8 mouse cellular contexts compared by ENCODE assay signal in the genomic region with DNA sequence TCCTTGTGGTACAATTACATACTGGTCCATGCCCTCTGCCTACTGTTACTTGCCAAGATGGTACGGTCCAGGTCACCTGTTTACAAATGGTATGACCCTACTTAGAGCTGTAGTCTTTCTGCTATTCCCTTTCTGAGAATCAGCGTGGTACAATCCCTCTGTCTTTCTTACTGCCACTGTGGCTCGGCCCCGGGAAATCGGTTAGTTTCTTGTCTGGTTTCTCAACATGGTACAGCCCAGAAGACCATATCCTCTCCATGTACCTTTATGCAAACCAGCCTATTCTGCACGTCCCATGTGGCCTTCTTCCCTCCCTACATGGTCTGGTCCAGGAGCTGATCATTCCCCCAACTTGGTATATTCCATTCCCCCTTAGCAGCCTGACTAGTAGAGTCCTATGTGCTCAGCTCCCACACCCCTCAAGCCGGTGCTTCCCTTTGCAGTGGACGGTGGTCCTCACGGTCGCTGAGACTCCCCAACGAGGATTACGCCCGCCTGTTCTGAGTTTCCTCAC. TPM values are rescaled to one million over a fixed set of nuclear protein-coding genes. Genes with fewer than 3 reads are reported as not detected.
DNase-seq lines count a peak whose midpoint lies in the region; ATAC-seq lines count a peak whose summit lies in the region.

No protein-coding gene starts in this region.

- H3K27ac ChIP-seq in intestine, embryonic 15.5 days: peak overlapping the region; percentile 80
- peak overlapping the region; percentile 88 for H3K27ac ChIP-seq in midbrain, embryonic 12.5 days (replicated peaks)

- peak; percentile 57 for DNase-seq in ovary, postnatal 36 days (ENCODE audit: low spot score)
- DNase-seq in ovary, adult 18-20 months (ENCODE audit: low spot score): no peak
- DNase-seq in gastrocnemius, postnatal 36 days: peak; percentile 45 to 68
- peak; percentile 78 to 83 for DNase-seq in left cerebral cortex, postnatal 36 days (ENCODE audit: low spot score in 2 of 2)
- peak; percentile 79 for DNase-seq in splenic B cell, adult 2 months (ENCODE audit: low read depth, low spot score)

- intact Hi-C loops in gastrocnemius, postnatal 36 days (cut with DNase I): no loop called here
- intact Hi-C loops in left cerebral cortex, postnatal 36 days (cut with DNase I): loop anchor here (5.0 kb wide), 1 partner anchor 237 kb away; a partner anchor contains a TSS

- H3K27me3 ChIP-seq in intestine, embryonic 15.5 days (replicated peaks): peaks cover 16% of the 10 kb centered on the region
- H3K27me3 ChIP-seq in midbrain, embryonic 12.5 days: peaks cover 24% of the 10 kb centered on the region
- no peaks in the 10 kb centered on the region for H3K27me3 ChIP-seq in splenic B cell, adult 2 months (ENCODE audit: control insufficient read depth, insufficient read depth, low read length, poor library complexity, severe bottlenecking)

- under 1% methylated on average over 13 of the region's 13 CpGs for WGBS in intestine, embryonic 15.5 days
- under 1% methylated on average over 13 of the region's 13 CpGs for WGBS in midbrain, embryonic 12.5 days

- H3K36me3 ChIP-seq in intestine, embryonic 15.5 days: no peaks in the 10 kb centered on the region
- no peaks in the 10 kb centered on the region for H3K36me3 ChIP-seq in midbrain, embryonic 12.5 days
- H3K36me3 ChIP-seq in splenic B cell, adult 2 months (ENCODE audit: control insufficient read depth, insufficient read depth, low read length, poor library complexity, severe bottlenecking): no peaks in the 10 kb centered on the region

- H3K4me2 ChIP-seq in intestine, embryonic 15.5 days (replicated peaks): peak overlapping the region; percentile 99
- H3K4me2 ChIP-seq in midbrain, embryonic 12.5 days (replicated peaks): peak overlapping the region; percentile 98

- peak overlapping the region; percentile 27; the same call in 1 of the 2 replicates for H3K9ac ChIP-seq in intestine, embryonic 15.5 days
- peak overlapping the region; percentile 21; the same call in 1 of the 2 replicates for H3K9ac ChIP-seq in midbrain, embryonic 12.5 days (replicated peaks)

- peak; percentile 23 for ATAC-seq in common myeloid progenitor, adult 5-6 weeks (replicated peaks; ENCODE audit: low read depth, poor library complexity, severe bottlenecking)
- ATAC-seq in intestine, embryonic 15.5 days: peak; percentile 57
- ATAC-seq in midbrain, embryonic 12.5 days (ENCODE audit: low FRiP score, low read depth): peak; percentile 53

- H3K4me3 ChIP-seq in intestine, embryonic 15.5 days (replicated peaks): peak overlapping the region; percentile 67
- H3K4me3 ChIP-seq in midbrain, embryonic 12.5 days: peak overlapping the region; percentile 58

- H3K4me1 ChIP-seq in intestine, embryonic 15.5 days (replicated peaks): peaks cover 55% of the 10 kb centered on the region
- H3K4me1 ChIP-seq in midbrain, embryonic 12.5 days: peaks cover 83% of the 10 kb centered on the region

- no peaks in the 10 kb centered on the region for H3K9me3 ChIP-seq in intestine, embryonic 15.5 days
- no peaks in the 10 kb centered on the region for H3K9me3 ChIP-seq in midbrain, embryonic 12.5 days

RNA-seq across cellular contexts. Expression of a gene that starts 0.8 kb away (rescaled TPM):
- 7.7 and 12.1 TPM in 2 replicates for total RNA-seq in common myeloid progenitor, adult 5-6 weeks (2017)
- total RNA-seq in gastrocnemius, postnatal 36 days (2021): 100 to 1,000 TPM in 1 of 2 experiments, 10 to 100 TPM in 1; 52.8 to 118 TPM
- 3.1 and 3.4 TPM in 2 replicates for polyA plus RNA-seq in intestine, embryonic 15.5 days (2015; fragmentation: Nextera tagmentation; extraction: Ambion mirVana)
- 100 to 1,000 TPM; 128 to 138 TPM for total RNA-seq in left cerebral cortex, postnatal 36 days (2021)
- 4.5 and 4.6 TPM in 2 replicates for polyA plus RNA-seq in midbrain, embryonic 12.5 days (2016; fragmentation: Nextera tagmentation; extraction: Ambion mirVana)

RNA-seq across cellular contexts. Expression of a gene that starts 4.5 kb away (rescaled TPM):
- not detected in 2 replicates for total RNA-seq in common myeloid progenitor, adult 5-6 weeks (2017)
- total RNA-seq in gastrocnemius, postnatal 36 days (2021): 1 to 10 TPM; 7.7 to 9.5 TPM
- polyA plus RNA-seq in intestine, embryonic 15.5 days (2015; fragmentation: Nextera tagmentation; extraction: Ambion mirVana): 5.5 and 6.4 TPM in 2 replicates
- total RNA-seq in left cerebral cortex, postnatal 36 days (2021): 100 to 1,000 TPM; 209 to 228 TPM
- 17.0 and 18.8 TPM in 2 replicates for polyA plus RNA-seq in midbrain, embryonic 12.5 days (2016; fragmentation: Nextera tagmentation; extraction: Ambion mirVana)

RNA-seq across cellular contexts. Expression of a gene that starts 9.9 kb away (rescaled TPM):
- total RNA-seq in common myeloid progenitor, adult 5-6 weeks (2017): not detected in 2 replicates
- total RNA-seq in gastrocnemius, postnatal 36 days (2021): under 1 TPM; 0.12 to 0.26 TPM
- 1.9 and 2.0 TPM in 2 replicates for polyA plus RNA-seq in intestine, embryonic 15.5 days (2015; fragmentation: Nextera tagmentation; extraction: Ambion mirVana)
- total RNA-seq in left cerebral cortex, postnatal 36 days (2021): under 1 TPM; 0.37 to 0.48 TPM
- 0.79 and 0.80 TPM in 2 replicates for polyA plus RNA-seq in midbrain, embryonic 12.5 days (2016; fragmentation: Nextera tagmentation; extraction: Ambion mirVana)

RNA-seq across cellular contexts. Expression of a gene that starts 11.2 kb away (rescaled TPM):
- 1,786 and 1,933 TPM in 2 replicates for total RNA-seq in common myeloid progenitor, adult 5-6 weeks (2017)
- 100 to 1,000 TPM; 396 to 453 TPM for total RNA-seq in gastrocnemius, postnatal 36 days (2021)
- polyA plus RNA-seq in intestine, embryonic 15.5 days (2015; fragmentation: Nextera tagmentation; extraction: Ambion mirVana): 1,110 and 1,134 TPM in 2 replicates
- total RNA-seq in left cerebral cortex, postnatal 36 days (2021): 100 to 1,000 TPM; 284 to 337 TPM
- polyA plus RNA-seq in midbrain, embryonic 12.5 days (2016; fragmentation: Nextera tagmentation; extraction: Ambion mirVana): 688 and 721 TPM in 2 replicates

RNA-seq across cellular contexts. Expression of a gene that starts 13.7 kb away (rescaled TPM):
- 8.2 and 9.5 TPM in 2 replicates for total RNA-seq in common myeloid progenitor, adult 5-6 weeks (2017)
- 10 to 100 TPM; 12.2 to 12.7 TPM for total RNA-seq in gastrocnemius, postnatal 36 days (2021)
- 38.1 and 41.6 TPM in 2 replicates for polyA plus RNA-seq in intestine, embryonic 15.5 days (2015; fragmentation: Nextera tagmentation; extraction: Ambion mirVana)
- total RNA-seq in left cerebral cortex, postnatal 36 days (2021): 10 to 100 TPM; 29.9 to 30.0 TPM
- polyA plus RNA-seq in midbrain, embryonic 12.5 days (2016; fragmentation: Nextera tagmentation; extraction: Ambion mirVana): 24.0 and 25.8 TPM in 2 replicates

Comparison
In these comparisons a context has a peak if more than half of its experiments do, and no peak if none do; other contexts are left out.
1. RNA of a gene that starts 4.5 kb away (total RNA-seq): 209 to 228 TPM in left cerebral cortex, postnatal 36 days; 7.7 to 9.5 TPM in gastrocnemius, postnatal 36 days and not detected in common myeloid progenitor, adult 5-6 weeks; every median in the first group is over 10 times any median in the second.
2. Peak in every context shown above with its lines, with median percentiles within 50 percentile points of each other: ATAC-seq.